Mouse (Mus musculus) embryonic fibroblast, embryonic 13.5 days (primary cell): ENCODE results near the gene H2al1n. TPM values are rescaled to one million over a fixed set of nuclear protein-coding genes. Genes with fewer than 3 reads are reported as not detected.
"Not testable (repeated sequence)": the region's sequence is repeated elsewhere in the genome, so short reads cannot be mapped to it uniquely, and the experiment has no call there.

Experiments used
- H3K27ac ChIP-seq: 2 replicates; pipeline ENCODE4 v1.5.1; 2012; ENCODE audit warnings: low read length, control low read depth, inconsistent platforms; ENCODE audit not compliant: insufficient read depth
- H3K4me1 ChIP-seq: 2 replicates; pipeline ENCODE4 v1.6.1; 2011; ENCODE audit warnings: low read length; ENCODE audit not compliant: control insufficient read depth, insufficient read depth
- H3K4me3 ChIP-seq: 2 replicates; pipeline ENCODE4 v1.5.1; 2011; ENCODE audit warnings: mild to moderate bottlenecking, control low read depth, low read length; ENCODE audit not compliant: insufficient read depth
- CTCF ChIP-seq: IDR thresholded peaks from 2 replicates; pipeline ENCODE4 v1.5.1; 2011; ENCODE audit warnings: mild to moderate bottlenecking, control low read depth, low read length, moderate library complexity, borderline replicate concordance; ENCODE audit not compliant: insufficient read depth
- POLR2A ChIP-seq: IDR thresholded peaks from 2 replicates; pipeline ENCODE4 v1.6.1; 2011; ENCODE audit warnings: low read depth, mild to moderate bottlenecking, control low read depth, low read length, moderate library complexity
- polyA plus RNA-seq: library from polyadenylated mRNA; stranded (reverse); fragments of >200 nt; gene quantifications from 2 replicates; pipeline ENCODE4 v1.2.4, GENCODE M21; 2011; ENCODE audit warnings: low read depth; ENCODE audit not compliant: missing spikeins, insufficient read length

Gene H2al1n
- not detected in 2 replicates for polyA plus RNA-seq

DNA sequence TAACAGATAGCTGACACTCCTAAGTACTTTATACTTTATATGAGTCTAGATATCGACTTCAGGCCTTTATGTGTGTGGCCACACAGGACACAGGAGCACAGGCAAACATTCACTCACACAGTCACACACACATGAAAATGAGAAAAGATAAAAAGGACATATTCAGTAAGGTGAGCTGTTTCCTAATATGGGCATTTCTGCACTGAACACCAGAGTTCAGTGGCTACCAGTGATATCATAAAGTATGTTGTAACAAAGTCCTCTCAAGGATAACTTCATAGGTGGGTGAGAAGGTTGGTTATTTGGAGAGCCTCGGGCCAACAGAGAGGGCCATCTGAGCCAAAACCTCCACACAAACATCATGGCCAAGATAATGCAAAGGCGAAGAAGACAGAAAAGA is at the start of gene H2al1n:
TSS of gene H2al1n (plus strand) at position 301 of the 400 bp plus-strand sequence.
- not testable (repeated sequence) for H3K27ac ChIP-seq, H3K4me1 ChIP-seq, H3K4me3 ChIP-seq

DNA sequence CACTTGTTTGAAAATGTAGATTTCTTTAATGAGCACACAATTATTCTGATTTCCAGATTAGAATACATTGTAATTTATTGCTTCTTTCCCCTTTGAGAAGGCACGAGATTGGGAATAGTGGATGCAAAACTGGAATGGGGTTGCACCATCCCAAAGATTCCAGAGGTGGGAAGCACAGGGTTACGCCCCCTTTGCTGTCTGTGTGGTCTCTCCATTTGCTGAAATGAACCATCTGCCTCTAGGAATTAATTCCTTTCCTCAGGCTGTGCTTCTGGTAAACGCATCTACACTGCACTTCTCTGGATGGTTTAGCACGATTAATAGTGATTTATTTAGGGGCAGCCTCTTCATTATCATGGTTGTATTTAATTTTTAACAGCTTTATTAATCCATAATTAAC is 11.7 kb upstream of the H2al1n start:
- TF ChIP-seq POLR2A = no peak
- no peak for TF ChIP-seq CTCF
- H3K4me1 ChIP-seq = no peaks in the 10 kb centered on the region
- H3K27ac ChIP-seq = no peak overlapping the region
- no peak overlapping the region for H3K4me3 ChIP-seq

DNA sequence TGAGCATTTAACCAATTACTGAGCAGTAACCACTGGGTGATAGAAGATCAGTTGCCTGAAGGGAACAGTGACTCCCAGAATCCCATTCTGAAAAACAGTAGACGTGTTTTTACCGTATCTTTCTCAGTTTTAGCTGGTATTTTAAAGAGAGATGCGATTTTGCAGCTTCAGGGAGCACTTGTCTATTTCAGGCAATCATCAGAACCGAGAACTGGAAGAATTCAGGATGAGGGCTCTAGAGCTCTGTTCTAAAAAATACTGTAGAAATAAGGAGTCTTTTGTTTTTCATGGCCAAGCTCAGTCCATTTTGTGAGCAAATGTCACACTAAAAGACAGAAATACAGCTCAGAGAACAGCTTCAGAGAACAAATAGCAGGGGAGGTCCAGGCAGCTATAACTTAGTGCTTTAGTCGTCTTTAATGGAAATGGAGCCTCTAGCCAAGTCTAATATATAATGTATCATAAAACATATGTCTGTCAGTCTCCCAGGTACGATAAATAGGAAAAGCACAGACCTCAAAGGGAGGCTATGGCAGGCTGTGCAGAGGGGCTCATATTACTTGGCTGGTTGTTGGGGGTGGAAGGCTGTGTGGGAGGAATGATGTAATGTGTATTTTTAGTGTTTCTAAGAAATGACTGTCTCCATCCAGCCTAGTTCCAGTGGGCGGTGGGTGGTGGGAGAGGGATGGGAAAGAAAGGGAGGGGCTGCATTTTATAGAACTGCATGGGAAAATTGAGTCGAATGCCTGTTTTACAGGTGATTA is 4.7 kb upstream of the H2al1n start:
- H3K4me1 ChIP-seq = no peaks in the 10 kb centered on the region
- H3K27ac ChIP-seq = no peak overlapping the region
- no peak for TF ChIP-seq POLR2A
- TF ChIP-seq CTCF = no peak
- no peak overlapping the region for H3K4me3 ChIP-seq

GRCm38 (mm10) chrX:14229218-14229617 is 18.3 kb downstream of the H2al1n start:
- TF ChIP-seq POLR2A = no peak
- TF ChIP-seq CTCF = no peak
- Histone ChIP-seq H3K4me3 (no peak overlapping the region), H3K27ac (no peak overlapping the region), H3K4me1 (no peaks in the 10 kb centered on the region)

DNA sequence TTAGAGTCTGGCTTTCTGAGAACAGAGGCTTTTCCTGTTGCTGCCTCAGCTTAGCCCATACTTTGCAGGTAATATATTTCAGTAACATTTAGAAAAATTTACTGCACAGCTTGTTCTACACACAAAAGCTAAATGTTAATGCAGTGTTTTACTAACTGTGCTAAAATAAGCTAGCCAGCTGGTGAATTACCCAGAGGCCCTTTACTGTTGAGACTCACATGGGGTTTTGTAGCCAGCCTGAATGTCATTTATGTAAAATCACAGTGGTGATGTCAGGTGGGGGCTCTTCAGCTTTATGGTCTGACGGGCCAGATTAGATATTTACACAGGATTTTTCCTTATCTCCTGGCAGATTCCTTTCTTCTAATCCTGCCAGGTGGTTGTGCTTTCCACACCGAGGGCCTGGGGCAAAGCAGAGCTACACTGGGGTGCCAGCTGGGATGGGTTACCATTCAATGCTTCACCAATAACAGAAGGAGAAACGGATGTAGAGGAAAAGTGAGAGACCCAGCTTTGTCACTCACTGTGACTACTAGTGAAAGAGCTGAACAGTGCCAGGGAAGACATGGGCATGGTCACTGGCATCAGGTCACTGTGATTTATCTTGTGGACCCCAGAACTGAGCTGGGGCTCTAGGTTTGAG is 48.8 kb downstream of the H2al1n start:
- no peak for TF ChIP-seq CTCF
- no peak for TF ChIP-seq POLR2A
- no peaks in the 10 kb centered on the region; the same call in 1 of the 2 replicates for H3K4me1 ChIP-seq
- no peak overlapping the region for H3K27ac ChIP-seq
- no peak overlapping the region for H3K4me3 ChIP-seq
